In genomic region chr6:86404996-86405395, GRCm38 (mm10) we compare ENCODE assay signal across 8 mouse cellular contexts. TPM values are rescaled to one million over a fixed set of nuclear protein-coding genes. Genes with fewer than 3 reads are reported as not detected.
DNase-seq lines count a peak whose midpoint lies in the region; ATAC-seq and TF ChIP-seq lines count a peak whose summit lies in the region.

No protein-coding gene starts in this region.

- no peak for DNase-seq in left cerebral cortex, adult 2 months (ENCODE audit: extremely low spot score in 1 of 2, low spot score in 2 of 2)
- DNase-seq in left cerebral cortex, adult 8-10 months (ENCODE audit: low spot score in 2 of 2) = no peak
- DNase-seq in adipocyte (ENCODE audit: low spot score) = peak; percentile 60
- no peak for DNase-seq in hindbrain, embryonic 10.5 days (ENCODE audit: low spot score)
- no peak for DNase-seq in ovary, postnatal 14 days (ENCODE audit: low spot score)
- DNase-seq in c-Kit-positive CD71-positive TER-119-positive erythroid progenitor cells, embryonic 14.5 days (ENCODE audit: low spot score) = no peak
- DNase-seq in right cerebral cortex, adult 18-20 months = no peak

- under 1% methylated on average over 11 of the region's 11 CpGs for WGBS in hindbrain, embryonic 10.5 days
- WGBS in midbrain, embryonic 13.5 days = under 1% methylated on average over 11 of the region's 11 CpGs

- no peaks in the 10 kb centered on the region for H3K27me3 ChIP-seq in hindbrain, embryonic 10.5 days (ENCODE audit: insufficient read depth, poor library complexity, severe bottlenecking)
- no peaks in the 10 kb centered on the region for H3K27me3 ChIP-seq in midbrain, embryonic 13.5 days

- intact Hi-C loops in left cerebral cortex, adult 2 months (cut with DNase I) = loop anchor here (1.0 kb wide), 1 partner anchor 122 kb away; no protein-coding TSS in a partner anchor

- H3K9ac ChIP-seq in midbrain, embryonic 13.5 days (replicated peaks) = peak overlapping the region; percentile 98

- H3K9me3 ChIP-seq in hindbrain, embryonic 10.5 days = no peaks in the 10 kb centered on the region
- H3K9me3 ChIP-seq in midbrain, embryonic 13.5 days = no peaks in the 10 kb centered on the region

- no peak for TF ChIP-seq CTCF in left cerebral cortex, adult 2 months (IDR thresholded peaks at IDR 0.05)

- H3K4me1 ChIP-seq in hindbrain, embryonic 10.5 days (replicated peaks) = peaks cover 23% of the 10 kb centered on the region
- H3K4me1 ChIP-seq in midbrain, embryonic 13.5 days (replicated peaks) = peaks cover 37% of the 10 kb centered on the region

- peak overlapping the region; percentile 83 for H3K4me2 ChIP-seq in midbrain, embryonic 13.5 days (replicated peaks)

- peaks cover 37% of the 10 kb centered on the region for H3K36me3 ChIP-seq in hindbrain, embryonic 10.5 days
- H3K36me3 ChIP-seq in midbrain, embryonic 13.5 days = peaks cover 8% of the 10 kb centered on the region; the same call in 1 of the 2 replicates

- H3K27ac ChIP-seq in left cerebral cortex, adult 2 months = peak overlapping the region; percentile 100
- peak overlapping the region; percentile 100 for H3K27ac ChIP-seq in hindbrain, embryonic 10.5 days
- peak overlapping the region; percentile 100 for H3K27ac ChIP-seq in midbrain, embryonic 13.5 days

- H3K4me3 ChIP-seq in left cerebral cortex, adult 2 months = peak overlapping the region; percentile 69
- peak overlapping the region; percentile 91 for H3K4me3 ChIP-seq in hindbrain, embryonic 10.5 days
- H3K4me3 ChIP-seq in midbrain, embryonic 13.5 days (replicated peaks) = peak overlapping the region; percentile 87

- ATAC-seq in midbrain, embryonic 13.5 days = no peak

RNA-seq across cellular contexts. Expression of gene Tia1, which starts 1.0 kb away (rescaled TPM):
- total RNA-seq in left cerebral cortex, adult 2 months (2021) = 100 to 1,000 TPM; 117 to 119 TPM
- total RNA-seq in left cerebral cortex, adult 8-10 months (2022) = 100 to 1,000 TPM in 2 of 4 experiments, 10 to 100 TPM in 2; 91.0 to 107 (median 99.9) TPM
- polyA plus RNA-seq in hindbrain, embryonic 10.5 days (2016; fragmentation: Nextera tagmentation; extraction: Ambion mirVana) = 209 and 212 TPM in 2 replicates
- 401 and 405 TPM in 2 replicates for polyA plus RNA-seq in midbrain, embryonic 13.5 days (2015; fragmentation: Nextera tagmentation; extraction: Ambion mirVana)

RNA-seq across cellular contexts. Expression of gene Pcyox1, which starts 8.0 kb away (rescaled TPM):
- total RNA-seq in left cerebral cortex, adult 2 months (2021) = 100 to 1,000 TPM; 105 to 115 TPM
- 100 to 1,000 TPM; 115 to 118 (median 116) TPM for total RNA-seq in left cerebral cortex, adult 8-10 months (2022)
- 87.1 and 99.4 TPM in 2 replicates for polyA plus RNA-seq in hindbrain, embryonic 10.5 days (2016; fragmentation: Nextera tagmentation; extraction: Ambion mirVana)
- 114 and 122 TPM in 2 replicates for polyA plus RNA-seq in midbrain, embryonic 13.5 days (2015; fragmentation: Nextera tagmentation; extraction: Ambion mirVana)

RNA-seq across cellular contexts. Expression of gene Gm44790, which starts 21.5 kb away (rescaled TPM):
- total RNA-seq in left cerebral cortex, adult 2 months (2021) = not detected
- 1 to 10 TPM in 1 of 4 experiments, under 1 TPM in 1, not detected in 2; 0.84 to 3.2 TPM for total RNA-seq in left cerebral cortex, adult 8-10 months (2022)
- polyA plus RNA-seq in hindbrain, embryonic 10.5 days (2016; fragmentation: Nextera tagmentation; extraction: Ambion mirVana) = 1.8 TPM in 1 of 2 replicates, not detected in the other
- not detected in 2 replicates for polyA plus RNA-seq in midbrain, embryonic 13.5 days (2015; fragmentation: Nextera tagmentation; extraction: Ambion mirVana)

RNA-seq across cellular contexts. Expression of gene C87436, which starts 33.2 kb away (rescaled TPM):
- 10 to 100 TPM; 19.3 to 24.7 TPM for total RNA-seq in left cerebral cortex, adult 2 months (2021)
- 10 to 100 TPM; 19.3 to 25.6 (median 22.3) TPM for total RNA-seq in left cerebral cortex, adult 8-10 months (2022)
- polyA plus RNA-seq in hindbrain, embryonic 10.5 days (2016; fragmentation: Nextera tagmentation; extraction: Ambion mirVana) = 24.4 and 26.2 TPM in 2 replicates
- 27.7 and 28.8 TPM in 2 replicates for polyA plus RNA-seq in midbrain, embryonic 13.5 days (2015; fragmentation: Nextera tagmentation; extraction: Ambion mirVana)

RNA-seq across cellular contexts. Expression of gene Snrpg, which starts 33.9 kb away (rescaled TPM):
- 10 to 100 TPM; 54.8 to 61.9 TPM for total RNA-seq in left cerebral cortex, adult 2 months (2021)
- 10 to 100 TPM; 47.4 to 75.1 (median 61.7) TPM for total RNA-seq in left cerebral cortex, adult 8-10 months (2022)
- 782 and 875 TPM in 2 replicates for polyA plus RNA-seq in hindbrain, embryonic 10.5 days (2016; fragmentation: Nextera tagmentation; extraction: Ambion mirVana)
- polyA plus RNA-seq in midbrain, embryonic 13.5 days (2015; fragmentation: Nextera tagmentation; extraction: Ambion mirVana) = 599 and 627 TPM in 2 replicates
